Mouse (Mus musculus): ENCODE data around the gene Aggf1.
"Not testable (repeated sequence)": the region's sequence is repeated elsewhere in the genome, so short reads cannot be mapped to it uniquely, and the experiment has no call there.

Gene Aggf1

GRCm38 (mm10) chr13:95374701-95375553 lies at the start of gene Aggf1:
Gene Aggf1 (minus strand): TSS chr13:95375352.
- peak; percentile 80 to 87 for DNase-seq (ENCODE audit: low spot score in 2 of 2)

- no peak for DNase-seq (ENCODE audit: low spot score in 2 of 2)
Measured at GRCm38 (mm10) chr13:95424932-95425331, 49.8 kb upstream of the Aggf1 start.

- DNase-seq (ENCODE audit: low spot score in 2 of 2): no peak
Measured at GRCm38 (mm10) chr13:95419204-95419749, 44.1 kb upstream of the Aggf1 start.

- no peak for DNase-seq (ENCODE audit: low spot score in 2 of 2)
Measured at GRCm38 (mm10) chr13:95418575-95419203, 43.5 kb upstream of the Aggf1 start.

GRCm38 (mm10) chr13:95412257-95412656 lies 37.1 kb upstream of the Aggf1 start:
- no peak for DNase-seq (ENCODE audit: low spot score in 2 of 2)

GRCm38 (mm10) chr13:95393242-95393641 lies 18.1 kb upstream of the Aggf1 start:
- no peak for DNase-seq (ENCODE audit: low spot score in 2 of 2)

GRCm38 (mm10) chr13:95389866-95390865 lies 15.0 kb upstream of the Aggf1 start:
- DNase-seq (ENCODE audit: low spot score in 2 of 2): peak; percentile 35 to 66

GRCm38 (mm10) chr13:95388226-95388625 lies 13.1 kb upstream of the Aggf1 start:
- no peak for DNase-seq (ENCODE audit: low spot score in 2 of 2)

- DNase-seq (ENCODE audit: low spot score in 2 of 2): no peak
Measured at GRCm38 (mm10) chr13:95382418-95382817, 7.3 kb upstream of the Aggf1 start.

GRCm38 (mm10) chr13:95378696-95379095 lies 3.5 kb upstream of the Aggf1 start:
- DNase-seq (ENCODE audit: low spot score in 2 of 2): no peak

- DNase-seq (ENCODE audit: low spot score in 2 of 2): not testable (repeated sequence)
Measured at GRCm38 (mm10) chr13:95376689-95377289, 1.6 kb upstream of the Aggf1 start.

- DNase-seq (ENCODE audit: low spot score in 2 of 2): no peak
Measured at GRCm38 (mm10) chr13:95375554-95375914, 382 bp upstream of the Aggf1 start.

- DNase-seq (ENCODE audit: low spot score in 2 of 2): no peak
Measured at GRCm38 (mm10) chr13:95366356-95366755, 8.8 kb downstream of the Aggf1 start.

GRCm38 (mm10) chr13:95363440-95363839 lies 11.7 kb downstream of the Aggf1 start:
- DNase-seq (ENCODE audit: low spot score in 2 of 2): no peak

- no peak for DNase-seq (ENCODE audit: low spot score in 2 of 2)
Measured at GRCm38 (mm10) chr13:95358223-95358622, 16.9 kb downstream of the Aggf1 start.

GRCm38 (mm10) chr13:95348476-95348875 lies 26.7 kb downstream of the Aggf1 start:
- no peak for DNase-seq (ENCODE audit: low spot score in 2 of 2)

- peak in 1 of 2 experiments; percentile 51 for DNase-seq (ENCODE audit: low spot score in 2 of 2)
Measured at GRCm38 (mm10) chr13:95347018-95347696, 28.0 kb downstream of the Aggf1 start.

GRCm38 (mm10) chr13:95345869-95346268 lies 29.3 kb downstream of the Aggf1 start:
- no peak for DNase-seq (ENCODE audit: low spot score in 2 of 2)

- no peak for DNase-seq (ENCODE audit: low spot score in 2 of 2)
Measured at GRCm38 (mm10) chr13:95343470-95343869, 31.7 kb downstream of the Aggf1 start.

GRCm38 (mm10) chr13:95336122-95336677 lies 39.0 kb downstream of the Aggf1 start:
- DNase-seq (ENCODE audit: low spot score in 2 of 2): no peak
